Mouse (Mus musculus) adrenal gland, adult 18-20 months (tissue): Measurements from ENCODE around the gene Zdhhc12. TPM values are rescaled to one million over a fixed set of nuclear protein-coding genes. Genes with fewer than 3 reads are reported as not detected.
"Not testable (repeated sequence)": the region's sequence is repeated elsewhere in the genome, so short reads cannot be mapped to it uniquely, and the experiment has no call there.

Experiments used
- DNase-seq, 2 experiments: peaks; one replicate each; pipeline ENCODE4 v3.0.0; 2021 to 2022; ENCODE audit warnings: low spot score in 2 of 2
- total RNA-seq, 2 experiments: library from RNA; stranded (reverse); gene quantifications; 1 replicate in 1 of 2; 2 replicates in 1 of 2; pipeline ENCODE4 v1.2.3; 2021

Zdhhc12 gene
- total RNA-seq, 2 experiments from 2014 or later: 9.7 to 15.6 TPM

DNA sequence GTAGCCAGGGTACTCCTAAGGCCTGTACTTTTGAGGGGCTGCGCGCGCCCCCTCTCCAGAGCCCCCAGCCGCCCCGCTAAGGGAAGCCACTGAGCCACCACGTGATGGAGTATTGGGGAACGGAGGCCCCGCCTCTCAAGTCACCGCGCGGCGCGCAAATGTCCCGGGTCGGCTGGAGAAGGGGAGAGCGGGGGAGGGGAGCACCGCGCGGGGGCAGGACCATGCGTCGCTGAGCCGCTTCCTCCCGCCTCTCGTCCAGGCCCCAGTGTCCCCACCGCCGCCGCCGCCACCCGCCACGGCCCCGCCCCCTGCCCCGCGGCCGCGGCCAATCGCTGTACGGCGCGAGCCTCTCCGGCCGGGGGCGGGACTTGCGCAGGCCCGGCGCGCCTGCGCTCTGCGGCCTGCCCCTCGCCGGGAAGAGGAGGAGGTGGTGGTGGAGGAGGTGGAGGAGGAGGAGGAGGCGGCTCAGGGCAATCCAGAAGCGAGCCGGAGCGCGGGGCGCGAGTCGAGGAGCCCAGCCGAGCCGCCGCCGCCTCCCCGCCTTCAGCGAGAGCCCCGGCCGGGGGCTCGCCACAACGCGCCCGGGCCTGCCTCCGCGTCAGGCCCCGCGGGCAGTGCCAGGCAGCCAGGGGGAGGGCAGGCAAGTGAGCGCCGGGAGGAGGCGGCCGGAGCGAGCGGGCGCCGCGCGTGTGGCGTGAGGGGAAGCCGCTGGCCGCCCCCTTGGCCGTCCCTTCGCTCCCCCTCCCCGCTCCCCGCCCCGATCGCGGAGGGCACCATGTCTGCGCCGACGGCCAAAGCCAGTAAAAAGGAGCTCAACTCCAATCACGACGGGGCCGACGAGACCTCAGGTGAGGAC, 27.2 kb downstream of the Zdhhc12 start:
- DNase-seq: peak; percentile 96

DNA sequence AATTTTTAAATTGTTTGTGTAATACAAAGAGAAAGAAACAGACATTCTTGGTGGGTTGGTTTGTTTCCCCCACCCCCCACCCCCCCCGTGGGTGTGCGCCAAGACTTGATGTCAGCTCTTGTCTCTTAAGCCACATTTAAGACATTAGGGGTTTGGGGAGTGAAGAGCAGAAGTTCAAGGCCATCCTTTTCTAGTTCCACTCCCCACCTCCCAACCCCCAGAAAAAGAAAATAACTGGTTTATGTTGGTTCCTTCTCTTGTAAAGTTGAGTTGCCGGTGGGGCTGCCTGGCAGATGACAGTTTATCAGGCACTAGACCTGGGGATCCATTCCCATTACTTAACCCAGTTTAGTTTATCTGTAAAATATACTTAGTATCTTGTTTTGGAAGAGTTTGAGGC, 29.1 kb downstream of the Zdhhc12 start:
- no peak for DNase-seq

DNA sequence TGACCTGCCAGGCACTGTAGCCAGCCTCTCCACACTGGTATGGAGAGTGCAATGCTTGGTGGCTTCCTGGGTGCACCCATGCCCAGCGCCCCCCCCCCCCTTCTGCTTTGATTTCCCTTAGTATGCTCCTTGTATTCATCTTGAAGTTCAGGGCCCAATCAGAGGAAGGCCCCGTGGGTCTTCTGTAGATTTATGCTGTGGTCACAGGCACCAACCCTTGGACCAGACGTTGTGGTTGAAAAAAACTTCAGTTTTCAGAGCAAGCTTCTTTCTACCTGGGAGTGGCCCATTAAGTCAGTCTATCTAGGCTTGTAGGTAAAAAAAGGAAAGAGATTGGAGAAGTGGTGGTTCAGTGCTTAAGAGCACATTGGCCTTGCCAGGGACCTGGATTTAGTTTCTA, 29.7 kb downstream of the Zdhhc12 start:
- DNase-seq: no peak

DNA sequence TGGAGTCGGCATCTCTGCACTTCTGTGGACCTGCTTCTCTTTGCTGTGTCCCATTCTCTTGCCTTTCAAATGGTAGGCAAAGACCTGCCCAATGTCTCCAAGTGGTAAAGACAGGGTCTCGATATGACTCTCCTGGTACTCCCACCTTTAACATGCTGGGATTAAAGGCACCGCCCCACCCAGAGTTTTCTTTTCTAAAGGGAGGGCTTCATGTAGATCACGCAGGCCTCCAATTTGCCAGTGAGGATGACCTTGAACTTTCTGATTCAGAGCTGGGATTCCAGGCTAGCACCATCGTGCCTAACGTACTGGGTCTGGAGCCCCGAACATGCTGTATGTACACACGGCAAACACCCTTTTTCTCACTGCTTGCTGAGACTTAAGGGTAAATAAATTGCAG, 30.2 kb downstream of the Zdhhc12 start:
- DNase-seq: peak in 1 of 2 experiments; percentile 55

DNA sequence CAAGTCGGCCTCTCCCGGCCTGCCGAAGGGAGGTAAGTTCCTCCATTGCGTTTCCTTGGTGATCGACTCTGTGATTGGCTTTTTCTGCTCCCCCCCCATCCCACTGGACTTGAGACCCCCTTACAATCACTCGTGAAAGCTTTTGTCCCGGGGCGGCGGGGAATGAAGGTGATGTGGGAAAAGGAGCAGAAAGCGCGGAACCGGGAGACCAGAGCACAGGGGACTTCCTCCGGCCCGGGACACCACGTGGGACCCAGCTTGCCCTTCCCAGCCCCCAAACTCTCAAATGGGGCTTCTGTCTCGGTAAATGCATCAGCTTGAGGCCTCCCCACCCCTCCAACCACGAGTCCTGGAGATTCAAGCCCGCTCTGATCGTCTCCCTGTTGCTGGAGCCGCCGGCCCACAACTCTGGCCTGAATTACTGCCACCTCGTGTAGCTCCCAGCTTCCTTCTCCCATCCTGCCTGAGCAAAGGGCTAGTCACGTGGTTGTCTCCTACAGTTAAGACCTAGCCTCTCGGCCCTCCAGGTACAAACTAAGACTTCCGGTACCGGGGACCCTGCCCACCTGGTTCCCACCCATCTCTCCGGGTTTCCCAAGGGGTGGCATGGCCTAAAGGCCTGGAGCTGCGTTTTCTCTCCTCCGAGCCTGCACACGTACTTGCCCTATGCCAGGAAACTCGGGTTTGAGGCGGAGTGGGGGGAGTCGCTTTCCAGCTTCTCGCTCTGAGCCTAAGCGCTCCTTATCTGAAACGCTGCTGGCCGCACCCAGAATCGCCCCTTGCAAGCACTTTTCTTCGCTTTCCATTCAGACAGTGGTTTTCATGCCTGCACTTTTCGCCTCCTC, 31.0 kb downstream of the Zdhhc12 start:
- DNase-seq: peak; percentile 53 to 71

DNA sequence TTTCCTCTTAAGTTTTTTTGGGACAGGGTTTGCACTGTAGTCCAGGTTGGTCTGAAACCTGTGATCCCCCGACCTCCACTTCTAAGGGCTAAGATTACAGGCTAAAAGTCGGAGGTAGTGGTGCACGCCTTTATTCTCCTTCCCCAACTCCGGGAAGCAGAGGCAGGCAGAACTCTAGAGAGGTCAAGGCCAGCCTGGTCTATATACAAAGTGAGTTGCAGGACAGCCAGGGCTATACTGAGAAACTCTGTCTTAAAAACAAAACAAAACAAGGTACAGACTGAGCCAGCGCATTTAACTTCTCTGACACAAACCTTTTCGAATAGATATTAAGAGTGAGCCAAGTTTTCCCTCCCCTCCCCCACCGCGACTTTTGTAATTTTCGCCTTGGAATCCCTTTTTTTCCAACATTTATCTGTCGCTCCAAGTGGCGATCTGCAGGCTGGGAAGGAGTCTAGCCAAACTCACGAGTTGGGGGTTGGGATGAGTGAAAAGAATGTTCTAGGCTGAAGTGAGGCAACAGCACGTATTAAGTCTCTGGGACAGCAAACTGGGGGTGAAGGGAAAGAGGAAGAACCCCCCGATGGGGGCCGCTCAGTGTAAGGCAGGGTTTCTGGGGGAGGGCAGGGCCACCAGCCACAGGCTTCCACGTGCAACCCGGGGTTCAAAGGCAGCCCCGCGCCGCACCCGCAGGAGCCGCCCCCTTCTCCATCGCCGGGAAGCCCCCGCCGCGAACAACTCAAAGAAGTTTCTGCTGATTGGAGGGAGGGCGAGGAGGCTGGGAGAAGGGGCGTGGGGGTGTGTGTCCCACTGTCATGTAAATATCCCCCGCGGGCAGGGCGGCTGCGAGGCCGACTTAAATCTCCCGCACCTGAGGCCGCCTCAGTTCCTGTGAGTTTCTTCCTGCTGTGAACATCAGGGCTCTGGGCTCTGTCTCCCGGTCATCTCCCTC, 32.0 kb downstream of the Zdhhc12 start:
- DNase-seq: peak; percentile 57 to 58

DNA sequence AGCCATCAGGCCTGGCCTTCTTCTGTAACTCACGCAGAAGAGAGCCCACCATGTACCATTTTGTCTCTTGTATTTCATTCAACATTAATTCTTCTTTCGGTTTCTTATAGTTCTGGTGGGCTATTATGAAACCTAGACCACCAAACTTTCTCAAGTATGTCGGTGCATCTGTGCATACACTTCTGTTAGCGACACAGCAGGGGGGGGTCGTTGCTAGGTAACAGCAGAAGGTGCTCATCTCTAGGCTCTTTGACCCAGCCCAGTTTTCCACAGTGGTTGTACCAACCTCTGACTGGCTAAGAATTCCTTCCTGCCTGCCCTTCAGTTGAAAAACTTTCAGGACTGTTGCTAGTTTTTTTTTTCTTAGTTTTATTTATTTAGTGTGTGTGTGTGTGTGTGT, 35.0 kb downstream of the Zdhhc12 start:
- no peak for DNase-seq

DNA sequence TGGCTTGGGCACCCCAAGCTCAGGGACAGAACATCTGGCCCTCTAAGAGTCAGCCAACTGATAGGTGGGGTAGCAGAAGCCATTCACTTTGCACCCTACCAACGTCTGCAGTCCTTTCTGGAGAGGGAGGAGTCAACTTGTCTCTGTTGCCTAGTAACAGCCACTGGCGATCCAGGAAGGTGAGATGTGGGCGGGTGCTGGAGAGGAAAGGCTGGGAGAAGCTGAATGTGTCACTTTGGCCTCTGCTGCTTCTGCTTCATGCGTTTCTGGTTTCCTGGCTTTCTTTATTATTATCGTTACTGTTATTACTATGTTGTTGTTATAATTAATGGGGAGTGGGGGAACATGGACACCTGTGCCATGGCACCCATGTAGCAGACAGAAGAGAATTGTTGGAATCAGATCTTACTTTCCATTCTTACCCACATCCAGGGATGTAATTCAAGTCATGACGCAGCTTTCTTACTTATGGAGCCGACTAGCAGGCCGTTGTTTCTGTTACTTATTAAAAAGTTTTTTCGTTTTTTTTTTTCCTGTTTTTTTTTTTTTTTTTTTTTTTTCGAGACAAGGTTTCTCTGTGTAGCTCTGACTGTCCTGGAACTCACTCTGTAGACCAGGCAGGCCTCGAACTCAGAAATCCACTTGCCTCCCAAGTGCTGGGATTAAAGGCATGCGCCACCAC, 36.1 kb downstream of the Zdhhc12 start, which contains the start of gene Set:
Gene Set, plus strand, starts transcription at position 156 of the 682 bp plus-strand sequence.
- no peak for DNase-seq

DNA sequence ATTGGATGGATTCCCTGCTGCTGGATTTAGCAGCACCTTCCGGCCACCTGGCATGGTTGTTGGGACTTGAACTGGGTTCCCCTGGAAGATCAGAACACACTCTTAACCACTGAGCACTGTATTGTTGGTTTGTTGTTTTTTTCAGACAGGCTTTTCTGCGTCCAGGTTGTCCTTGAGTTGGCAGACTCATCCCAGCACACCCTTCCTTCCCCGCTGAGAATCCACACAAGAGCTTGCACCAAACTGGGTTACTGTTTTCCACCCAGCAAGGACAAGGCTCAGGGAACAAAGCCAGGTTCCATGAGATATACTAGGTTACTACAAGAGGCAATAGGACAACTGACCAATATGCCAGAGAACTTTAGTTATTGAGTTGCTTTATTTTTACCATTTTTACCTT, 36.7 kb downstream of the Zdhhc12 start:
- DNase-seq: no peak

DNA sequence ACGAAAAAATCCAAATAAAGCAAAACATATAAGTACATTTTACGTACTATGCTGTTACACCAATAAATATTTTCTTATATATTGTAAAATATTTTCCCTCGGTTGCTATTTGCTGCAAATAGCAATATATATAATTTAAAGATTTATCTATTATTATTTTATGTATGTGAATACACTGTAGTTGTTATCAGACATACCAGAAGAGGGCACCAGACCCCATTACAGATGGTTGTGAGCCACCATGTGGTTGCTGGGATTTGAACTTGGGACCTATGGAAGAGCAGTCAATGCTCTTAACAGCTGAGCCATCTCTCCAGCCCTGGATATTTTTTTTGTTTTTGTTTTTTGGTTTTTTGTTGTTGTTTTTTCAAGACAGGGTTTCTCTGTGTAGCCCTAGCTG, 38.1 kb downstream of the Zdhhc12 start:
- not testable (repeated sequence) for DNase-seq

DNA sequence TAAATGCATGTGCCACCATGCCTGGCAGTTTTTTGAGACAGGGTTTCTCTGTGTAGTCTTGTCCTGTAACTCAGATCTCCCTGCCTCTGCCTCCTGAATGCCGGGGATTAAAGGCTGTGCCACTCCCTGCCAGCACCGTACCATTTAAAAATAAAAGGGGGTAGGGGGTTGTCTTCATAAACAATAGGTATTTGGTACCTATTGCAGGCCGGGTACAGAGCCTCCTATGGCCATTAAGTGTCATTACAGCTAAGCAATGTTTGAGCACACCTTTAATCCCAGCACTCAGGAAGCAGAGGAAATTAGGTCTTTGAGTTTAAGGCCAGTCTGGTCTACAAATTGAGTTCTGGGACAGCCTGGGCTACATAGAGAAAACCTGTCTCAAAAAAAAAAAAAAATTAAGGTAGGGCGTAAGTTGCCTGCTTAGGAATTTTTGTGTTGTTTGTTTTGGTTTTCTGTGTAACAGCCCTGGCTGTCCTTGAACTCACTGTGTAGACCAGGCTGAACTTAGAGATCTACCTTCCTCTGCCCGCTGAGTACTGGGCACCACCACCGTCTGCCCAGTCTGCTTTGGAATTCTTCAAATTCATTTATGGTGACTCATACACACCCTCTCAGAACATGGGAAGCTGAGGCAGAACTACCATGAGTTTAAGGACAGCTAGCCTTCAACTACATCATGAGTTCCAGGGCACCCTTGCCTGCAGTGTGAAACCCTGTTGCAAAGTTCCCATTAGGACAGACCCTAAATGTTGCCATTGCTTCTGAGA, 41.3 kb downstream of the Zdhhc12 start:
- no peak for DNase-seq

DNA sequence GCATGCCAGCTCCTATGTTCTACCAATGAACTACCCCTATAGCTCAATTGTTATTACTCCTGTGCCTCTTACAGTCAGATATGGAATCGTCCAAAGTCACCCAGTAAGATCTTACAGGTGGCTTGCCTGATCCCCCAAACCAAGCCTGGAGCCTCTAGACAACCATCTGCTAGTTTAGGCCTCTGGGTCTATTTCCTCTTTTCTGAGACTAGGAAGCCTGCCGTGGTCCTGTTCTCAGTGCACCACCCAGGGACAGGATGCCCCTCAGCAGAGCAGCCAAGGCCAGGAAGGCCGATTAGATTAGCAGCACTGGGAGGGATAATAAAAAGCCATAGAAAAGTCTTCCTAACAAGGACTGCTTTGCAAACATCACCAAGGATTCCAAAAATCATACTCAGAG, 43.6 kb downstream of the Zdhhc12 start:
- DNase-seq: no peak

DNA sequence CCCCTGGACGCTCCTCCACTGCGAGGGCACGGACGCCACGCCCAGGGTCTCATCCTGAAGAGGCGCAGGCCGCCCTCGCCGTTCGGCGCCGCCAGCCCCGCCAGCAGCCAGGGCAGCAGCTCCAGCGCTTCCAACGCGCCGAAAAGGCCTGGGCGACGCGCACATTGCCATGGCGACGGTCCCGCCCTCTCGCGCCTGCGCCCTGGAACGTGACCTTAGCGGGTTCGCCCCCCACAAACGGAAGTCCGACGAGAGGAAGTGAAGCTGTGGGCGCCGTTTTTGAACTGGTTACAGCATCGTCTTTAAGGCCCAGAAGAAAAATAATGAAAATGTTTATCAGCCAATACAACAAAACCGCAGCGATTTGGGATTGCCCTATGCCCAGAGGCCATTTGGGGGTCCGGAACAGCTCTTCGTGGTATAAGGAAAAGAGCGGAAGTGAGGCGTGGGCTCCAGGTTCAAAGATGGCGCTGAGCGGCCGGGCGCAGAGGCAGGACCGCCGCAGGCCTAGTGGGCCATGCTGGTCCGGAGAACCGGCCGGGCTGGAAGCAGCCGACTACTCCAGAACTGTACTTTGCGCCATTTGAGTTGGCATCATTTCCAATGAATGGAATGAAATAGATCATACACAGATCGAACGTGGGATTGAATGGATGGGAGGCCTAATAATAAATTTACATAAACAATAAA, 44.6 kb downstream of the Zdhhc12 start, which contains the start of gene Wdr34:
Gene Wdr34, minus strand, starts transcription at position 183 of the 690 bp plus-strand sequence.
- DNase-seq: peak; percentile 99

DNA sequence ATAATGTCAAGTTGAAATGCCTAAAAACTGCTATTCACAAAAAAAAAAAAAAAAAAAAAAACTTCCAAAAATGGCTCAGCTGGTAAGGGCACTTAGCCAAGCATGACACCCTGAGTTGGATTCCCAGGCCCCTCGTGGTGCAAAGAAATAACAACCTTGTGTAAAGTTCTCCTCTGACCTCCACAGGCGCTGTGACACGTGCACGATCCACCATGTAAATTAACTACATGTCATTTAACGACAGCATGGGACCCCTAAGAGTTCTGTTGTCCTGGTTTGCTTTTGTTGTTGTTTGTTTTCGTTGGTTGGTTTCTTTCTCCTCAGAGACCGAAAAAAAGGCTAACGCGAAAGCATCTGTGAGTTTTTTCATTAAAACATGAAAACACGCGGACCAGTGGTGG, 45.3 kb downstream of the Zdhhc12 start:
- DNase-seq: no peak

DNA sequence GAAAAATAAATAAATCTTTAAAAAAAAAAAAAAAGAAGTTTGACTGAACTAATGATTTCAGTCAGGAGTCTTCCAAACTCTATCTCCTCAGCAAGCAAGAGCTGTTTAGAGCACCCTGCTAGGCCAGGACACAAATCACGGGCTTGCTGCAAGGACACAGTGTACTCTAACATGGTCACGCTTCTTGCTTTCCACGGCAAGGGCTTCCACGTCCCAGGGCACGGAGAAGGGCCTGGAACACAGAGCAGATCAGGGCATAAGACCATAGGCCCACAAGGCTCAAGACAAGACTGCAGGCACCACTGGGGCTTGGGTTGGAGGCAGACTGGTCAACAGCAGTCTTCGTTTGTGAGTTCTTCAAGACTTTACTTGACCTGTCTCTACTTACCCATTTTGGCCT, 46.3 kb downstream of the Zdhhc12 start:
- DNase-seq: no peak

DNA sequence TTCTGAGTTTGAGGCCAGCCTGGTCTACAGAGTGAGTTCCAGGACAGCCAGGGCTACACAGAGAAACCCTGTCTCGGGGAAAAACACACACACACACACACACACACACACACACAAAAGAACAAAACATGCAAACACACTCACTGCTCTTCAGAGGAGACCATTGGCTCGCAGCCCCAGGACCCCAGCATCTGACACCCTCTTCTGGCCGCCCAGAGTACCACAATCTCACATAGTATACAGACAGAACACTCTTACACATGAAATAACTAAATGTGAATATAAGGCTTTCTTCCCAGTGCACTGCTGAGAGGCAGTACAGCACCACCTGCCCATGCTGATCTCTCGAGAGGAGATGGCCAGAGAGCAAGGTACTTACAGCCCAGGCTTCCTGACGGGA, 48.9 kb downstream of the Zdhhc12 start:
- DNase-seq: no peak

DNA sequence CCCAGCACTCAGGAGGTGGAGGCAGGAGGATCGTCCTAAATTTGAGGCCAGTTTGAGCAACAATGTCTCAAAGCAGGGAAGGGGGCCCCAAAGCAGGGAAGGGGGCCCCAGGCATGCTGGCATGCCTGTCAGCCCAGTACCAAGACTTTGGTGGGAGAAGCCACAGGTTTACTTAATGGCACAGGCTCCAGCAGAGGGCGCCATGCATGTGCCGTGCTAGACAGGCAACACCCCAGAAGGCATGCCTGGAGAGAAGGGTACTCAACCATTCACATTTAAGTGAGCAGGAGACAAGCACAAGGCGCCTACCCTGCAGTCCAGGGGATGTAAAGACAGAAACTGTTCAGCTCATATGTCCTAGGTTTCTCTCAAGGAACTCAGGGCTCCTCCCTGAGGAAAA, 51.0 kb downstream of the Zdhhc12 start:
- DNase-seq: peak; percentile 78 to 83
